Mouse (Mus musculus): ENCODE results near the gene Lhx8. TPM values are rescaled to one million over a fixed set of nuclear protein-coding genes. Genes with fewer than 3 reads are reported as not detected.
A peak's percentile ranks its signal among the peaks of the same experiment; 100 is the strongest.

Gene Lhx8
- polyA plus RNA-seq, 1 experiment from 2014 or later: not detected

GRCm38 (mm10) chr3:154285351-154285750, 45.1 kb downstream of the Lhx8 start:
- WGBS: 34% methylated on average over 4 of the region's 4 CpGs
- no peak overlapping the region for H3K27ac ChIP-seq
- ATAC-seq (replicated peaks; ENCODE audit: low FRiP score): peak; percentile 68
- H3K4me1 ChIP-seq: peaks cover 7% of the 10 kb centered on the region; the same call in 1 of the 2 replicates
- H3K9me3 ChIP-seq (replicated peaks): no peaks in the 10 kb centered on the region
- H3K27me3 ChIP-seq: peaks cover 7% of the 10 kb centered on the region; the same call in 1 of the 2 replicates
- no peak overlapping the region for H3K4me3 ChIP-seq (replicated peaks)
- no peak overlapping the region for H3K4me2 ChIP-seq
- H3K9ac ChIP-seq: no peak overlapping the region
- H3K36me3 ChIP-seq: no peaks in the 10 kb centered on the region

- H3K4me2 ChIP-seq: no peak overlapping the region
- no peaks in the 10 kb centered on the region for H3K36me3 ChIP-seq
- no peak overlapping the region for H3K9ac ChIP-seq
- H3K4me1 ChIP-seq: peaks cover 7% of the 10 kb centered on the region; the same call in 1 of the 2 replicates
- no peak overlapping the region for H3K4me3 ChIP-seq (replicated peaks)
- peaks cover 6% of the 10 kb centered on the region; the same call in 1 of the 2 replicates for H3K27me3 ChIP-seq
- H3K27ac ChIP-seq: no peak overlapping the region
- ATAC-seq (replicated peaks; ENCODE audit: low FRiP score): no peak
- 25% methylated on average over 3 of the region's 3 CpGs for WGBS
- H3K9me3 ChIP-seq (replicated peaks): no peaks in the 10 kb centered on the region
These were observed 46.2 kb downstream of the Lhx8 start for GRCm38 (mm10) chr3:154284260-154284659.

GRCm38 (mm10) chr3:154274681-154275080, 55.8 kb downstream of the Lhx8 start:
- H3K4me3 ChIP-seq (replicated peaks): no peak overlapping the region
- H3K9ac ChIP-seq: no peak overlapping the region
- no peak for ATAC-seq (replicated peaks; ENCODE audit: low FRiP score)
- H3K9me3 ChIP-seq (replicated peaks): no peaks in the 10 kb centered on the region
- no peak overlapping the region for H3K27ac ChIP-seq
- WGBS: 49% methylated on average over 3 of the region's 3 CpGs
- H3K4me2 ChIP-seq: no peak overlapping the region
- peaks cover 2% of the 10 kb centered on the region; the same call in 1 of the 2 replicates for H3K4me1 ChIP-seq
- peaks cover 28% of the 10 kb centered on the region for H3K27me3 ChIP-seq
- H3K36me3 ChIP-seq: no peaks in the 10 kb centered on the region

GRCm38 (mm10) chr3:154269757-154270366, 60.6 kb downstream of the Lhx8 start:
- no peaks in the 10 kb centered on the region for H3K9me3 ChIP-seq (replicated peaks)
- H3K4me3 ChIP-seq (replicated peaks): peak overlapping the region; percentile 34
- no peak overlapping the region for H3K27ac ChIP-seq
- H3K4me1 ChIP-seq: peaks cover 2% of the 10 kb centered on the region; the same call in 1 of the 2 replicates
- no peaks in the 10 kb centered on the region for H3K36me3 ChIP-seq
- H3K27me3 ChIP-seq: peaks cover 19% of the 10 kb centered on the region
- ATAC-seq (replicated peaks; ENCODE audit: low FRiP score): peak; percentile 75
- WGBS: 11% methylated on average over 19 of the region's 19 CpGs
- 0 out of 2 replicates have a peak overlapping the region, but pooled peaks have one; percentile 29 for H3K9ac ChIP-seq
- peak overlapping the region; percentile 64 for H3K4me2 ChIP-seq

- no peaks in the 10 kb centered on the region for H3K36me3 ChIP-seq
- H3K4me1 ChIP-seq: peaks cover 2% of the 10 kb centered on the region; the same call in 1 of the 2 replicates
- no peak overlapping the region for H3K4me3 ChIP-seq (replicated peaks)
- ATAC-seq (replicated peaks; ENCODE audit: low FRiP score): no peak
- no peak overlapping the region for H3K27ac ChIP-seq
- WGBS: 72% methylated on average over 9 of the region's 9 CpGs
- H3K9ac ChIP-seq: no peak overlapping the region
- H3K9me3 ChIP-seq (replicated peaks): no peaks in the 10 kb centered on the region
- no peak overlapping the region for H3K4me2 ChIP-seq
- H3K27me3 ChIP-seq: peaks cover 19% of the 10 kb centered on the region
These were observed 62.1 kb downstream of the Lhx8 start for GRCm38 (mm10) chr3:154268313-154268712.

- no peak overlapping the region for H3K4me3 ChIP-seq (replicated peaks)
- no peak overlapping the region for H3K27ac ChIP-seq
- H3K9ac ChIP-seq: no peak overlapping the region
- no peak overlapping the region for H3K4me2 ChIP-seq
- no peaks in the 10 kb centered on the region for H3K27me3 ChIP-seq
- no peaks in the 10 kb centered on the region for H3K9me3 ChIP-seq (replicated peaks)
- ATAC-seq (replicated peaks; ENCODE audit: low FRiP score): no peak
- H3K4me1 ChIP-seq: no peaks in the 10 kb centered on the region
- H3K36me3 ChIP-seq: no peaks in the 10 kb centered on the region
These were observed 73.1 kb downstream of the Lhx8 start for GRCm38 (mm10) chr3:154257312-154257711.
